Mouse (Mus musculus) kidney, embryonic 14.5 days (tissue): ENCODE measurements around the gene Spag9. TPM values are rescaled to one million over a fixed set of nuclear protein-coding genes. Genes with fewer than 3 reads are reported as not detected.

ENCODE experiments used
- ATAC-seq: fragments of 200-750 bp; cut with Nextera tagmentation; 2 replicates; pipeline ENCODE4 v1.8.0; 2017; ENCODE audit warnings: moderate number of reproducible peaks, mild to moderate bottlenecking, moderate TSS enrichment, moderate library complexity; ENCODE audit not compliant: low FRiP score, low TSS enrichment
- H3K27ac ChIP-seq: fragments of 300-500 bp; sonication (generic); 2 replicates; pipeline ENCODE4 v1.5.1; 2014; ENCODE audit warnings: low read depth, mild to moderate bottlenecking, low read length, moderate library complexity, mixed read lengths
- H3K27me3 ChIP-seq: fragments of 300-500 bp; sonication (generic); 2 replicates; pipeline ENCODE4 v1.6.1; 2014; ENCODE audit warnings: mild to moderate bottlenecking, low read length; ENCODE audit not compliant: control insufficient read depth, insufficient read depth
- H3K36me3 ChIP-seq: fragments of 300-500 bp; sonication (generic); 2 replicates; pipeline ENCODE4 v1.6.1; 2014; ENCODE audit warnings: low read length, mixed read lengths; ENCODE audit not compliant: control insufficient read depth, insufficient read depth
- H3K4me1 ChIP-seq: fragments of 300-500 bp; sonication (generic); 2 replicates; pipeline ENCODE4 v1.6.1; 2014; ENCODE audit warnings: low read length, mixed read lengths; ENCODE audit not compliant: control insufficient read depth, insufficient read depth
- H3K4me2 ChIP-seq: fragments of 300-500 bp; sonication (generic); replicated peaks from 2 replicates; pipeline ENCODE4 v1.6.1; 2014; ENCODE audit warnings: low read depth, mild to moderate bottlenecking, low read length
- H3K4me3 ChIP-seq: fragments of 300-500 bp; sonication (generic); 2 replicates; pipeline ENCODE4 v1.5.1; 2014; ENCODE audit warnings: mild to moderate bottlenecking, low read length
- H3K9ac ChIP-seq: fragments of 300-500 bp; sonication (generic); 2 replicates; pipeline ENCODE4 v1.6.1; 2014; ENCODE audit warnings: low read depth, mild to moderate bottlenecking, low read length, moderate library complexity
- H3K9me3 ChIP-seq: fragments of 300-500 bp; sonication (generic); 2 replicates; pipeline ENCODE4 v1.6.1; 2016; ENCODE audit warnings: low read length; ENCODE audit not compliant: control insufficient read depth
- WGBS: fragments of 180-500 bp; shearing (Covaris S2); extraction: QIAGEN DNeasy Blood & Tissue Kit; methylation state at CpG from one replicate; pipeline ENCODE4 v1.1.7; 2014; 5-methylcytosine and 5-hydroxymethylcytosine counted together
- polyA plus RNA-seq: library from polyadenylated mRNA; unstranded; fragments of >200 nt; fragmentation: Nextera tagmentation; extraction: Ambion mirVana; gene quantifications from 2 replicates; pipeline ENCODE4 v1.2.1, GENCODE M21; 2014

The Spag9 gene
- polyA plus RNA-seq, 1 experiment from 2014 or later, result 55.1 TPM

- Histone ChIP-seq H3K4me3 (no peak overlapping the region; the same call in 1 of the 2 replicates), H3K36me3 (no peaks in the 10 kb centered on the region), H3K27ac (peak overlapping the region; percentile 55), H3K4me2 (peak overlapping the region; percentile 29), H3K9me3 (no peaks in the 10 kb centered on the region), H3K9ac (0 out of 2 replicates have a peak overlapping the region, but pooled peaks have one; percentile 12), H3K27me3 (no peaks in the 10 kb centered on the region), H3K4me1 (peaks cover 25% of the 10 kb centered on the region)
- peak; percentile 84 for ATAC-seq
- WGBS, result 11% methylated on average over 23 of the region's 23 CpGs
These were observed 164.8 kb downstream of the Spag9 start for GRCm38 (mm10) chr11:94160443-94161266.

GRCm38 (mm10) chr11:94161267-94161646 is 165.4 kb downstream of the Spag9 start:
- ATAC-seq, result peak; percentile 21
- no peaks in the 10 kb centered on the region for H3K36me3 ChIP-seq
- WGBS, result 42% methylated on average over 9 of the region's 9 CpGs
- peak overlapping the region; percentile 29 for H3K4me2 ChIP-seq
- peak overlapping the region; percentile 55; the same call in 1 of the 2 replicates for H3K27ac ChIP-seq
- no peaks in the 10 kb centered on the region for H3K27me3 ChIP-seq
- peaks cover 25% of the 10 kb centered on the region for H3K4me1 ChIP-seq
- no peaks in the 10 kb centered on the region for H3K9me3 ChIP-seq
- 0 out of 2 replicates have a peak overlapping the region, but pooled peaks have one; percentile 12 for H3K9ac ChIP-seq
- no peak overlapping the region; the same call in 1 of the 2 replicates for H3K4me3 ChIP-seq

- H3K36me3 ChIP-seq, result no peaks in the 10 kb centered on the region
- H3K4me2 ChIP-seq, result no peak overlapping the region
- H3K4me1 ChIP-seq, result peaks cover 25% of the 10 kb centered on the region
- H3K9me3 ChIP-seq, result no peaks in the 10 kb centered on the region
- no peak overlapping the region for H3K27ac ChIP-seq
- 91% methylated on average over 11 of the region's 11 CpGs for WGBS
- H3K9ac ChIP-seq, result no peak overlapping the region
- no peaks in the 10 kb centered on the region; the same call in 1 of the 2 replicates for H3K27me3 ChIP-seq
- no peak for ATAC-seq
- H3K4me3 ChIP-seq, result no peak overlapping the region
These were observed 166.1 kb downstream of the Spag9 start for GRCm38 (mm10) chr11:94161867-94162581.

GRCm38 (mm10) chr11:94163005-94163767 is 167.3 kb downstream of the Spag9 start:
- Histone ChIP-seq H3K4me1 (peaks cover 25% of the 10 kb centered on the region), H3K9me3 (no peaks in the 10 kb centered on the region), H3K9ac (no peak overlapping the region), H3K4me2 (no peak overlapping the region), H3K27me3 (no peaks in the 10 kb centered on the region; the same call in 1 of the 2 replicates), H3K27ac (no peak overlapping the region), H3K4me3 (no peak overlapping the region), H3K36me3 (no peaks in the 10 kb centered on the region)
- 75% methylated on average over 9 of the region's 9 CpGs for WGBS
- ATAC-seq, result no peak

GRCm38 (mm10) chr11:94165745-94166144 is 169.9 kb downstream of the Spag9 start:
- Histone ChIP-seq H3K4me2 (no peak overlapping the region), H3K36me3 (no peaks in the 10 kb centered on the region), H3K27ac (no peak overlapping the region), H3K27me3 (no peaks in the 10 kb centered on the region; the same call in 1 of the 2 replicates), H3K4me3 (no peak overlapping the region), H3K9me3 (no peaks in the 10 kb centered on the region), H3K4me1 (peaks cover 9% of the 10 kb centered on the region), H3K9ac (no peak overlapping the region)
- no peak for ATAC-seq
- 55% methylated on average over 4 of the region's 4 CpGs for WGBS

- Histone ChIP-seq H3K4me3 (no peak overlapping the region), H3K4me2 (no peak overlapping the region), H3K36me3 (no peaks in the 10 kb centered on the region), H3K27ac (no peak overlapping the region), H3K27me3 (no peaks in the 10 kb centered on the region; the same call in 1 of the 2 replicates), H3K9ac (no peak overlapping the region), H3K4me1 (peaks cover 5% of the 10 kb centered on the region; the same call in 1 of the 2 replicates), H3K9me3 (no peaks in the 10 kb centered on the region)
- 48% methylated on average over 5 of the region's 5 CpGs for WGBS
- ATAC-seq, result peak; percentile 56
These were observed 172.3 kb downstream of the Spag9 start for GRCm38 (mm10) chr11:94168238-94168637.

- Histone ChIP-seq H3K4me2 (no peak overlapping the region), H3K4me1 (peaks cover 5% of the 10 kb centered on the region; the same call in 1 of the 2 replicates), H3K27ac (no peak overlapping the region), H3K9ac (no peak overlapping the region), H3K27me3 (no peaks in the 10 kb centered on the region; the same call in 1 of the 2 replicates), H3K36me3 (no peaks in the 10 kb centered on the region), H3K4me3 (no peak overlapping the region), H3K9me3 (no peaks in the 10 kb centered on the region)
- no peak for ATAC-seq
- 62% methylated on average over 5 of the region's 5 CpGs for WGBS
These were observed 173.7 kb downstream of the Spag9 start for GRCm38 (mm10) chr11:94169596-94169995.

GRCm38 (mm10) chr11:94171691-94172090 is 175.8 kb downstream of the Spag9 start:
- Histone ChIP-seq H3K4me2 (no peak overlapping the region), H3K9me3 (no peaks in the 10 kb centered on the region), H3K9ac (no peak overlapping the region), H3K4me3 (no peak overlapping the region), H3K27me3 (no peaks in the 10 kb centered on the region; the same call in 1 of the 2 replicates), H3K27ac (no peak overlapping the region), H3K36me3 (no peaks in the 10 kb centered on the region), H3K4me1 (peaks cover 5% of the 10 kb centered on the region; the same call in 1 of the 2 replicates)
- WGBS, result 88% methylated on average over 5 of the region's 5 CpGs
- ATAC-seq, result no peak
